Mouse (Mus musculus): ENCODE measurements around the gene Kcng4. TPM values are rescaled to one million over a fixed set of nuclear protein-coding genes. Genes with fewer than 3 reads are reported as not detected.

The Kcng4 gene
- 0.06 and 0.14 TPM in 2 replicates for polyA plus RNA-seq (2012; rRNA removed)

GRCm38 (mm10) chr8:119635378-119635777 lies at the start of gene Kcng4:
Kcng4 (minus strand) TSS chr8:119635680.

DNA sequence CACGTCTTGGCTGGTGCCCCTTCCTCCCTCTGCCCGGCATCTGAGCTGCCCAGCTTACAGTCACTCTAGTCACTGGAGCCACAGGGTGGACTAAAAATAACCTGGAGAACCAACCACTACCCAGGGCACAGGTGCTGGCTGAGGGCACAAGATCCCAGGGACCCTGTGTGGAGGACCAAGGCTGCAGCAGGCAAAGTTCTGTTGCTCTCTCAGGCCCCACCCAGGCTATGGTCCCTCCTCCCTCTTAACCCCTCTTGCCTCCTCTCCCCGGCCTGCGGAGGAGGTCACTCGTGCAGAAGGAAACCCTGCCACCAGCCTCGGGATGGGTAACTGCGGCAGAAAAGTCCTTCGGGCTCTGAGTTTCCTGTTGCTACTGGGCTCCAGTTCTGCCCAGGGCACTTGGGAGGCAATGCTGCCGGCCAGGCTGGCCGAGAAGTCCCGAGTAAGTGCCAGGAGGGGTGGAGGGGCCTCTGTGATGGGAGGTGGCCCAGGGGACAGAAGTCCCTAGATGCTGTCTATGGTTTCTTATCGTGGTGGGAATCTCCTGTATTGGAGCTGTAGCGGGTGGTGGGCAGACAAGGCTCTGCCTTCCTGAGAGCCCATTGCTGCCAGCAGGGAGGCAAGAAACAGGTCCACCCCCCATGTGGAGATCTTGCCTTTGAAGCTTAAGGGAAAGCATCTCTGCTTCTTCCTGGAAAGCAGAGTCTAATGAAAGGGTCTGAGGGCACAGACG lies 30.9 kb upstream of the Kcng4 start, which contains the start of gene Wfdc1:
TSS of gene Wfdc1 (plus strand) at position 147 of the 733 bp plus-strand sequence.

GRCm38 (mm10) chr8:119612471-119612870 lies 23.0 kb downstream of the Kcng4 start, which contains the start of gene Adad2:
Adad2 (plus strand) TSS chr8:119612747.

DNA sequence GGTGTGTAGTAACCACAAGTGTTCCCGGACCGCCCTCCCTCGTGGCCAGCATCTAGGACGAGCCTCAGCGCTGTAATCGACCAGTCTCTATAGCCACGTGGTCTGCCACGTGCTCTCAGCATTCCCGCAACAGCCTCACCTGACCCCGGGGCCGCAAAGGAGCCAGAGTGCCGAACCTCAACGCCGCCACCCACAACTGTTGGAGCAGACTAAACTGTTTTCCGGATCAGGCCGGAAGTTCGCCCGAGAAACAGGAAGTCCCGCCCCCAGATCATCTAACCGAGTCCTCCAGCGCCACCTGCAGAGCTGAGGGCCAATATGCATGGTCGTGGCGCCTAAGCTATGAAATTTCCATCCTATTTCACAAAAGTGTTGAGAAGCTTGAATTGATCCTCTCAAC lies 30.5 kb downstream of the Kcng4 start, which contains the start of gene Taf1c:
TSS of gene Taf1c (minus strand) at position 227 of the 400 bp plus-strand sequence.

GRCm38 (mm10) chr8:119574437-119575365 lies 60.8 kb downstream of the Kcng4 start, which contains the start of the genes Hsdl1 and Dnaaf1:
Hsdl1 (minus strand) TSS chr8:119575183.
Dnaaf1 (plus strand) TSS chr8:119575235.

Other genes starting within 250 kb of the Kcng4 start
- gene Mlycd, start 240.8 kb downstream of the Kcng4 start, polyA plus RNA-seq (2012; rRNA removed), result 9.4 and 10.3 TPM in 2 replicates
- gene Osgin1, start 201.6 kb downstream of the Kcng4 start, polyA plus RNA-seq (2012; rRNA removed), result 0.56 and 0.58 TPM in 2 replicates
- gene Necab2, start 189.0 kb downstream of the Kcng4 start, polyA plus RNA-seq (2012; rRNA removed), result 19.5 and 33.9 TPM in 2 replicates
- gene Slc38a8, start 134.0 kb downstream of the Kcng4 start, polyA plus RNA-seq (2012; rRNA removed), result 0.53 and 0.80 TPM in 2 replicates
- 75.1 and 110 TPM in 2 replicates for gene Mbtps1, start 76.9 kb downstream of the Kcng4 start, polyA plus RNA-seq (2012; rRNA removed)
- gene Hsdl1, start 60.5 kb downstream of the Kcng4 start, polyA plus RNA-seq (2012; rRNA removed), result 34.3 and 35.8 TPM in 2 replicates
- 0.10 and 0.25 TPM in 2 replicates for gene Dnaaf1, start 60.4 kb downstream of the Kcng4 start, polyA plus RNA-seq (2012; rRNA removed)
- gene Taf1c, start 30.5 kb downstream of the Kcng4 start, polyA plus RNA-seq (2012; rRNA removed), result 13.9 and 17.6 TPM in 2 replicates
- gene Adad2, start 22.9 kb downstream of the Kcng4 start, polyA plus RNA-seq (2012; rRNA removed), result 0.23 and 0.25 TPM in 2 replicates
- gene Wfdc1, start 30.7 kb upstream of the Kcng4 start, polyA plus RNA-seq (2012; rRNA removed), result 1.8 and 3.4 TPM in 2 replicates
- 0.72 and 0.75 TPM in 2 replicates for gene Atp2c2, start 64.3 kb upstream of the Kcng4 start, polyA plus RNA-seq (2012; rRNA removed)
- 11.0 and 11.4 TPM in 2 replicates for gene Tldc1, start 142.7 kb upstream of the Kcng4 start, polyA plus RNA-seq (2012; rRNA removed)
- gene Cotl1, start 204.9 kb upstream of the Kcng4 start, polyA plus RNA-seq (2012; rRNA removed), result 140 and 173 TPM in 2 replicates
- 9.6 and 10.1 TPM in 2 replicates for gene Klhl36, start 226.6 kb upstream of the Kcng4 start, polyA plus RNA-seq (2012; rRNA removed)

Measured in central nervous system, embryonic 11.5 days (tissue).